Mouse (Mus musculus): ENCODE data around the gene Stra8. TPM values are rescaled to one million over a fixed set of nuclear protein-coding genes. Genes with fewer than 3 reads are reported as not detected.

Stra8 gene
- polyA plus RNA-seq, 1 experiment from 2014 or later = not detected

Other genes starting within 250 kb of the Stra8 start
- gene Agbl3, start 139.7 kb upstream of the Stra8 start, polyA plus RNA-seq (2016; fragmentation: Nextera tagmentation; extraction: Ambion mirVana) = 2.9 and 4.7 TPM in 2 replicates
- gene Tmem140, start 57.0 kb upstream of the Stra8 start, polyA plus RNA-seq (2016; fragmentation: Nextera tagmentation; extraction: Ambion mirVana) = 1.9 and 2.1 TPM in 2 replicates
- gene Cyren, start 42.1 kb upstream of the Stra8 start, polyA plus RNA-seq (2016; fragmentation: Nextera tagmentation; extraction: Ambion mirVana) = 17.0 and 17.7 TPM in 2 replicates
- 11.4 and 13.0 TPM in 2 replicates for gene Wdr91, start 9.3 kb upstream of the Stra8 start, polyA plus RNA-seq (2016; fragmentation: Nextera tagmentation; extraction: Ambion mirVana)
- gene Slc23a4, start 68.2 kb downstream of the Stra8 start, polyA plus RNA-seq (2016; fragmentation: Nextera tagmentation; extraction: Ambion mirVana) = 0.25 and 0.48 TPM in 2 replicates
- gene Cnot4, start 213.6 kb downstream of the Stra8 start, polyA plus RNA-seq (2016; fragmentation: Nextera tagmentation; extraction: Ambion mirVana) = 25.1 and 26.1 TPM in 2 replicates